Mouse (Mus musculus): ENCODE data around the gene Fam160a2.

- TF ChIP-seq EP300 (IDR thresholded peaks at IDR 0.05; ENCODE audit: insufficient read depth, low read depth, low read length) (no peak), CTCF (IDR thresholded peaks at IDR 0.05; ENCODE audit: low read depth, low read length) (no peak)
Measured at GRCm38 (mm10) chr7:105426051-105426450, 26.2 kb upstream of the Fam160a2 start.
